Mouse (Mus musculus): Measurements from ENCODE around the gene A4gnt. TPM values are rescaled to one million over a fixed set of nuclear protein-coding genes. Genes with fewer than 3 reads are reported as not detected.

A4gnt gene
- polyA plus RNA-seq, 1 experiment from 2014 or later: not detected

Other genes starting within 250 kb of the A4gnt start
- gene Mras, start 175.1 kb upstream of the A4gnt start, polyA plus RNA-seq (2015; fragmentation: Nextera tagmentation; extraction: Ambion mirVana): 12.5 and 13.9 TPM in 2 replicates
- gene Nme9, start 161.0 kb upstream of the A4gnt start, polyA plus RNA-seq (2015; fragmentation: Nextera tagmentation; extraction: Ambion mirVana): 2.0 and 2.6 TPM in 2 replicates
- 24.5 and 25.5 TPM in 2 replicates for gene Armc8, start 43.6 kb upstream of the A4gnt start, polyA plus RNA-seq (2015; fragmentation: Nextera tagmentation; extraction: Ambion mirVana)
- gene Dbr1, start 36.7 kb upstream of the A4gnt start, polyA plus RNA-seq (2015; fragmentation: Nextera tagmentation; extraction: Ambion mirVana): 33.1 and 35.8 TPM in 2 replicates
- gene Dzip1l, start 17.0 kb downstream of the A4gnt start, polyA plus RNA-seq (2015; fragmentation: Nextera tagmentation; extraction: Ambion mirVana): 32.7 and 33.8 TPM in 2 replicates
- gene Cldn18, start 104.8 kb downstream of the A4gnt start, polyA plus RNA-seq (2015; fragmentation: Nextera tagmentation; extraction: Ambion mirVana): 311 and 329 TPM in 2 replicates

Measured in lung, embryonic 15.5 days (tissue).